Mouse (Mus musculus): ENCODE measurements around the gene Nmb.

DNA sequence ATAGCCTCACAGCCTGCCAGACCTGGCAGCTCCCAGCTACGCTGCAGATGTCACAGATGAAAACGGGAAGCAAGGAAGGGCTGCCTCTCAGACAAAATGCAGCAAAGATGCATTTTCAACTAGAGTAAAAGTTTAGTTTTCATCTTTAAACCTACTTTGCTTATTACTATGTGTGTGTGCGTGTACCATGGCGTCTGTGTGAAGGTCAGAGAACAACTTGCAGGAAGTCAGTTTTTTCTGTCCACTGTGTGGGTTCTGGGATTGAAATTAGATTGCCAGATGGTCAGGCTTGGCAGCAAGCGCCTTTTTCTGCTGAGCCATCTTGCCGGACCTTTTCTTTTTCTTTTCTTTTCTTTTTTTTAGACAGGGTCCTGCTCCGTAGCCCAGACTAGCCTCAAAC is 10.7 kb downstream of the Nmb start:
- TF ChIP-seq POLR2A (IDR thresholded peaks at IDR 0.05; ENCODE audit: borderline replicate concordance, extremely low read depth, low read depth, low read length) (no peak), CTCF (IDR thresholded peaks at IDR 0.05; ENCODE audit: insufficient read depth, low read length) (no peak)
